Mouse (Mus musculus) gastrocnemius, postnatal 10 days (tissue): ENCODE data around the gene Myo19. TPM values are rescaled to one million over a fixed set of nuclear protein-coding genes. Genes with fewer than 3 reads are reported as not detected.
A peak's percentile ranks its signal among the peaks of the same experiment; 100 is the strongest.

ENCODE experiments used
- DNase-seq: peaks from one replicate; pipeline ENCODE4 v3.0.0; 2021; ENCODE audit warnings: mixed read lengths
- total RNA-seq, 2 experiments: library from RNA; stranded (reverse); gene quantifications; 2 replicates each; pipeline ENCODE4 v1.2.3; 2021

The Myo19 gene
- total RNA-seq, 2 experiments from 2014 or later, result 4.4 to 5.3 TPM

GRCm38 (mm10) chr11:84886236-84886635, 6.3 kb downstream of the Myo19 start:
- DNase-seq, result no peak

GRCm38 (mm10) chr11:84886767-84887511, 7.0 kb downstream of the Myo19 start:
- no peak for DNase-seq

GRCm38 (mm10) chr11:84888025-84888424, 8.1 kb downstream of the Myo19 start:
- no peak for DNase-seq

GRCm38 (mm10) chr11:84889492-84889891, 9.5 kb downstream of the Myo19 start:
- DNase-seq, result no peak

- no peak for DNase-seq
These were observed 11.8 kb downstream of the Myo19 start for GRCm38 (mm10) chr11:84891705-84892104.

GRCm38 (mm10) chr11:84893113-84893512, 13.2 kb downstream of the Myo19 start:
- DNase-seq, result no peak

- DNase-seq, result no peak
These were observed 24.7 kb downstream of the Myo19 start for GRCm38 (mm10) chr11:84904597-84905144.

GRCm38 (mm10) chr11:84907081-84907480, 27.1 kb downstream of the Myo19 start:
- DNase-seq, result no peak

- no peak for DNase-seq
These were observed 28.5 kb downstream of the Myo19 start for GRCm38 (mm10) chr11:84908480-84908879.

- no peak for DNase-seq
These were observed 30.5 kb downstream of the Myo19 start for GRCm38 (mm10) chr11:84910411-84910810.

GRCm38 (mm10) chr11:84914673-84915072, 34.7 kb downstream of the Myo19 start:
- DNase-seq, result no peak

- DNase-seq, result peak; percentile 67
These were observed 36.2 kb downstream of the Myo19 start, which contains the start of gene Znhit3 for GRCm38 (mm10) chr11:84916053-84916702. Znhit3 (minus strand) TSS chr11:84916366.

GRCm38 (mm10) chr11:84916703-84917300, 36.9 kb downstream of the Myo19 start:
- DNase-seq, result no peak

GRCm38 (mm10) chr11:84918425-84918824, 38.5 kb downstream of the Myo19 start:
- peak; percentile 91 for DNase-seq

- peak; percentile 36 for DNase-seq
These were observed 39.3 kb downstream of the Myo19 start for GRCm38 (mm10) chr11:84919276-84919675.

GRCm38 (mm10) chr11:84919951-84920350, 40.0 kb downstream of the Myo19 start:
- no peak for DNase-seq

- DNase-seq, result no peak
These were observed 41.0 kb downstream of the Myo19 start for GRCm38 (mm10) chr11:84920981-84921380.

- no peak for DNase-seq
These were observed 52.3 kb downstream of the Myo19 start for GRCm38 (mm10) chr11:84932261-84932660.

- no peak for DNase-seq
These were observed 59.6 kb downstream of the Myo19 start for GRCm38 (mm10) chr11:84939508-84940053.

GRCm38 (mm10) chr11:84940140-84940539, 60.2 kb downstream of the Myo19 start:
- DNase-seq, result no peak

GRCm38 (mm10) chr11:84943948-84944347, 64.0 kb downstream of the Myo19 start:
- DNase-seq, result peak; percentile 75

- no peak for DNase-seq
These were observed 64.9 kb downstream of the Myo19 start for GRCm38 (mm10) chr11:84944639-84945435.
